Mouse (Mus musculus) MEL-GATA-1-ER (cell line): ENCODE measurements around the gene Glt28d2.
"Not testable (repeated sequence)": the region's sequence is repeated elsewhere in the genome, so short reads cannot be mapped to it uniquely, and the experiment has no call there.

Experiments
- DNase-seq: peaks from one replicate; pipeline ENCODE4 v3.0.0-alpha.2; 2012; ENCODE audit warnings: low read depth; ENCODE audit errors: extremely low read depth

The Glt28d2 gene

GRCm38 (mm10) chr3:85887239-85887827 lies at the start of gene Glt28d2, which contains the start of gene Gm37240:
Gene Glt28d2, minus strand, starts transcription at chr3:85887516.
Gene Gm37240, minus strand, starts transcription at chr3:85887518.
- DNase-seq = peak; percentile 14

- no peak for DNase-seq
These were observed 46.3 kb upstream of the Glt28d2 start for GRCm38 (mm10) chr3:85933586-85933985.

GRCm38 (mm10) chr3:85931859-85932258 lies 44.5 kb upstream of the Glt28d2 start:
- no peak for DNase-seq

- no peak for DNase-seq
These were observed 43.4 kb upstream of the Glt28d2 start for GRCm38 (mm10) chr3:85930671-85931255.

GRCm38 (mm10) chr3:85929711-85930110 lies 42.4 kb upstream of the Glt28d2 start:
- DNase-seq = no peak

- DNase-seq = no peak
These were observed 40.9 kb upstream of the Glt28d2 start for GRCm38 (mm10) chr3:85928140-85928611.

- no peak for DNase-seq
These were observed 40.0 kb upstream of the Glt28d2 start for GRCm38 (mm10) chr3:85927296-85927695.

GRCm38 (mm10) chr3:85923954-85924945 lies 36.9 kb upstream of the Glt28d2 start:
- peak; percentile 36 for DNase-seq

GRCm38 (mm10) chr3:85923343-85923742 lies 36.0 kb upstream of the Glt28d2 start:
- DNase-seq = no peak

GRCm38 (mm10) chr3:85922331-85922730 lies 35.0 kb upstream of the Glt28d2 start:
- no peak for DNase-seq

GRCm38 (mm10) chr3:85920671-85921070 lies 33.4 kb upstream of the Glt28d2 start:
- DNase-seq = not testable (repeated sequence)

GRCm38 (mm10) chr3:85917600-85917999 lies 30.3 kb upstream of the Glt28d2 start:
- peak; percentile 21 for DNase-seq

- no peak for DNase-seq
These were observed 27.5 kb upstream of the Glt28d2 start for GRCm38 (mm10) chr3:85914806-85915205.

- DNase-seq = no peak
These were observed 19.8 kb upstream of the Glt28d2 start for GRCm38 (mm10) chr3:85907136-85907535.

GRCm38 (mm10) chr3:85904371-85904770 lies 17.1 kb upstream of the Glt28d2 start:
- DNase-seq = no peak

- no peak for DNase-seq
These were observed 7.7 kb upstream of the Glt28d2 start for GRCm38 (mm10) chr3:85895020-85895419.

GRCm38 (mm10) chr3:85891571-85891970 lies 4.3 kb upstream of the Glt28d2 start:
- DNase-seq = no peak

GRCm38 (mm10) chr3:85888221-85888671 lies 930 bp upstream of the Glt28d2 start:
- DNase-seq = no peak

- DNase-seq = no peak
These were observed 579 bp downstream of the Glt28d2 start for GRCm38 (mm10) chr3:85886636-85887238.

- no peak for DNase-seq
These were observed 1.4 kb downstream of the Glt28d2 start for GRCm38 (mm10) chr3:85885906-85886305.

GRCm38 (mm10) chr3:85880687-85881086 lies 6.6 kb downstream of the Glt28d2 start:
- no peak for DNase-seq
